Comparison of ENCODE assay signal across 33 mouse cellular contexts in the genomic region with DNA sequence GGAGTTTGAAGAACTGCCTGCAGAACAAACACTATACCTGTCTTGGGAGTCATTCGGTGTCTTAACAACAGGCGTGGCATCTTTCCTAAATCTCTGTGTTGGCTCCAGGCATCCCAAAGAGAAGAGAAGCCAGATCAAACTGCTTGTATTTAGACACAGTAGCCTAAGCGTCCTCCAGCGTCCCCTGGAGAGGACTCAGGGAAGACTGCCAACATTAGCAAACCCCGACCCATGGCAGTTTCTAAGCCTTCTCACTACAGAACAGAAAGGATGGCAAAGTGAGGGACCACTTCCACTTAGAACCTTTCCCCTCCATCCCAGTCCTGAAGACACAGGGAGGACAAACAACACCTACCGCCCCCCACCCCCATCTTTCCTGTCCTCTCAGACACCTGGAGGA. TPM values are rescaled to one million over a fixed set of nuclear protein-coding genes. Genes with fewer than 3 reads are reported as not detected.
DNase-seq lines count a peak whose midpoint lies in the region; ATAC-seq and TF ChIP-seq lines count a peak whose summit lies in the region.
"Had no signal": no experiment of that assay in that cellular context is flagged by ENCODE, and none has a peak within 500 bp of the region (broad histone marks: within the 10 kb centered on the region; RNA-seq: fewer than 3 reads in every experiment).

No protein-coding gene starts in this region.

- H3K27me3 ChIP-seq in midbrain, postnatal 0 days (ENCODE audit: insufficient read depth, low read length), result no peaks in the 10 kb centered on the region; the same call in 1 of the 2 replicates
- H3K27me3 ChIP-seq in midbrain, embryonic 16.5 days (ENCODE audit: control insufficient read depth, insufficient read depth, low read depth, low read length), result no peaks in the 10 kb centered on the region

- no peaks in the 10 kb centered on the region for H3K4me1 ChIP-seq in midbrain, postnatal 0 days (ENCODE audit: insufficient read depth, low read length)
- no peaks in the 10 kb centered on the region for H3K4me1 ChIP-seq in midbrain, embryonic 16.5 days (ENCODE audit: control insufficient read depth, insufficient read depth, low read length)

- ATAC-seq in midbrain, postnatal 0 days (ENCODE audit: low FRiP score), result no peak
- no peak for ATAC-seq in midbrain, embryonic 16.5 days
- ATAC-seq: forebrain, embryonic 14.5 days; forebrain, postnatal 0 days; inflammation-experienced regulatory T-cells, adult 6 months; intestine, embryonic 16.5 days; Patski had no signal

- intact Hi-C loops in left cerebral cortex, postnatal 4 days (cut with DNase I), result no loop called here

- no peak overlapping the region for H3K9ac ChIP-seq in midbrain, postnatal 0 days (replicated peaks; ENCODE audit: low read length, poor library complexity, severe bottlenecking)
- no peak overlapping the region for H3K9ac ChIP-seq in midbrain, embryonic 16.5 days (ENCODE audit: low read depth, low read length)
- H3K9ac ChIP-seq: embryonic facial prominence, embryonic 15.5 days; forebrain, postnatal 0 days; hindbrain, embryonic 12.5 days; hindbrain, embryonic 15.5 days had no signal

- H3K27ac ChIP-seq in midbrain, postnatal 0 days (ENCODE audit: low read depth, low read length), result no peak overlapping the region
- no peak overlapping the region for H3K27ac ChIP-seq in midbrain, embryonic 16.5 days (ENCODE audit: low read length)
- H3K27ac ChIP-seq: embryonic facial prominence, embryonic 15.5 days; gastrocnemius, adult 2 months; hindbrain, embryonic 12.5 days; hindbrain, embryonic 15.5 days had no signal

- no peak overlapping the region for H3K4me3 ChIP-seq in midbrain, postnatal 0 days (ENCODE audit: low read depth, low read length)
- no peak overlapping the region for H3K4me3 ChIP-seq in midbrain, embryonic 16.5 days (ENCODE audit: low read depth, low read length)
- H3K4me3 ChIP-seq: embryonic facial prominence, embryonic 15.5 days; gastrocnemius, adult 2 months; hindbrain, embryonic 12.5 days; hindbrain, embryonic 15.5 days had no signal

- no peak overlapping the region for H3K4me2 ChIP-seq in midbrain, postnatal 0 days (ENCODE audit: low read depth, low read length, poor library complexity, severe bottlenecking)
- H3K4me2 ChIP-seq in midbrain, embryonic 16.5 days (ENCODE audit: low read length), result no peak overlapping the region
- H3K4me2 ChIP-seq: embryonic facial prominence, embryonic 15.5 days; heart, embryonic 11.5 days; hindbrain, embryonic 12.5 days; hindbrain, embryonic 15.5 days had no signal

- peak; percentile 55 to 58 for DNase-seq in cerebellum, postnatal 10 days
- no peak for DNase-seq in cerebellum, postnatal 14 days
- peak; percentile 48 for DNase-seq in left cerebral cortex, postnatal 4 days
- no peak for DNase-seq in left cerebral cortex, adult 8-10 months (ENCODE audit: low spot score in 2 of 2)
- DNase-seq in midbrain, postnatal 0 days (ENCODE audit: low spot score), result peak; percentile 30
- DNase-seq: adrenal gland, adult 2 months; adrenal gland, postnatal 36 days; B cell, adult 2 months; cerebellum, adult 18-20 months; cerebellum, adult 9-10 months; cerebellum, postnatal 36 days; embryo, embryonic 11 days; forebrain, postnatal 0 days; gastrocnemius, adult 2 months; gastrocnemius, postnatal 14 days; heart, adult 11 months had no signal

- no peak for TF ChIP-seq CTCF in midbrain, postnatal 0 days (IDR thresholded peaks at IDR 0.05)

- 70% methylated on average over 6 of the region's 6 CpGs for WGBS in midbrain, postnatal 0 days
- WGBS in midbrain, embryonic 16.5 days, result 76% methylated on average over 6 of the region's 6 CpGs

- no peaks in the 10 kb centered on the region for H3K36me3 ChIP-seq in midbrain, postnatal 0 days (ENCODE audit: insufficient read depth, low read length)
- H3K36me3 ChIP-seq in midbrain, embryonic 16.5 days (ENCODE audit: control insufficient read depth, insufficient read depth, low read length), result no peaks in the 10 kb centered on the region
- H3K36me3 ChIP-seq: embryonic facial prominence, embryonic 15.5 days; G1E; hindbrain, embryonic 12.5 days; hindbrain, embryonic 15.5 days had no signal

- H3K9me3 ChIP-seq in midbrain, postnatal 0 days (ENCODE audit: low read length), result no peaks in the 10 kb centered on the region
- no peaks in the 10 kb centered on the region for H3K9me3 ChIP-seq in midbrain, embryonic 16.5 days (replicated peaks; ENCODE audit: control insufficient read depth, low read length, poor library complexity, severe bottlenecking)
- H3K9me3 ChIP-seq: embryonic facial prominence, embryonic 15.5 days; hindbrain, embryonic 12.5 days; hindbrain, embryonic 15.5 days had no signal

RNA-seq across cellular contexts. Expression of gene Tbata, which starts 8.2 kb away (rescaled TPM):
- under 1 TPM; 0.54 to 0.56 TPM for total RNA-seq in left cerebral cortex, postnatal 4 days (2021)
- 1 to 10 TPM in 1 of 4 experiments, under 1 TPM in 3; 0.26 to 1.2 (median 0.72) TPM for total RNA-seq in left cerebral cortex, adult 8-10 months (2022)
- total RNA-seq in midbrain, postnatal 0 days (2014; rRNA removed), result 0.11 TPM in 1 of 2 replicates, not detected in the other
- polyA plus RNA-seq in midbrain, postnatal 0 days (2015; fragmentation: Nextera tagmentation; extraction: Ambion mirVana), result 0.11 TPM in 1 of 2 replicates, not detected in the other
- 0.16 TPM in 1 of 2 replicates, not detected in the other for polyA plus RNA-seq in midbrain, embryonic 16.5 days (2015; fragmentation: Nextera tagmentation; extraction: Ambion mirVana)
- total RNA-seq: adrenal gland, adult 2 months; adrenal gland, postnatal 36 days; G1E; gastrocnemius, adult 2 months; gastrocnemius, postnatal 14 days; gastrocnemius, postnatal 4 days; heart, adult 8-10 months; heart, postnatal 25 days; hematopoietic stem cell, adult 5-6 weeks had no signal
- polyA plus RNA-seq: adrenal gland, adult 2 months; embryonic facial prominence, embryonic 11.5 days; forebrain, embryonic 11.5 days; G1E; heart, embryonic 11.5 days; heart, embryonic 14.5 days; inflammation-experienced regulatory T-cells, adult 6 months; intestine, embryonic 16.5 days; Patski had no signal

RNA-seq across cellular contexts. Expression of gene Sgpl1, which starts 32.4 kb away (rescaled TPM):
- total RNA-seq in left cerebral cortex, postnatal 4 days (2021), result 10 to 100 TPM; 40.0 to 43.1 TPM
- 10 to 100 TPM; 23.4 to 33.9 (median 28.5) TPM for total RNA-seq in left cerebral cortex, adult 8-10 months (2022)
- 43.9 and 51.8 TPM in 2 replicates for total RNA-seq in midbrain, postnatal 0 days (2014; rRNA removed)
- polyA plus RNA-seq in midbrain, postnatal 0 days (2015; fragmentation: Nextera tagmentation; extraction: Ambion mirVana), result 30.1 and 30.5 TPM in 2 replicates
- polyA plus RNA-seq in midbrain, embryonic 16.5 days (2015; fragmentation: Nextera tagmentation; extraction: Ambion mirVana), result 42.8 and 45.7 TPM in 2 replicates
- polyA plus RNA-seq: G1E had no signal

Comparison
In these comparisons a context has a peak if more than half of its experiments do, and no peak if none do; other contexts are left out.
1. DNase-seq: peak in cerebellum, postnatal 10 days (2 of 2), left cerebral cortex, postnatal 4 days (single experiment) and midbrain, postnatal 0 days (single experiment); none in cerebellum, postnatal 14 days (0 of 2) and left cerebral cortex, adult 8-10 months (0 of 2).